Mouse (Mus musculus) hindbrain, embryonic 14.5 days (tissue): ENCODE results near the gene Plekhh1. TPM values are rescaled to one million over a fixed set of nuclear protein-coding genes. Genes with fewer than 3 reads are reported as not detected.

Experiments used
- ATAC-seq: fragments of 200-750 bp; cut with Nextera tagmentation; 2 replicates; pipeline ENCODE4 v1.8.0; 2017; ENCODE audit warnings: moderate number of reproducible peaks, mild to moderate bottlenecking, moderate TSS enrichment, moderate library complexity; ENCODE audit not compliant: low FRiP score
- DNase-seq: peaks from one replicate; pipeline ENCODE4 v3.0.0-alpha.2; 2015; ENCODE audit warnings: low spot score
- H3K27ac ChIP-seq: fragments of 300-500 bp; sonication (generic); 2 replicates; pipeline ENCODE4 v1.5.1; 2014; ENCODE audit warnings: mild to moderate bottlenecking, moderate library complexity
- H3K27me3 ChIP-seq: fragments of 300-500 bp; sonication (generic); 2 replicates; pipeline ENCODE4 v1.6.1; 2014; ENCODE audit warnings: mild to moderate bottlenecking, low read length, mixed read lengths; ENCODE audit not compliant: control insufficient read depth, insufficient read depth
- H3K36me3 ChIP-seq: fragments of 300-500 bp; sonication (generic); replicated peaks from 2 replicates; pipeline ENCODE4 v1.6.1; 2014; ENCODE audit not compliant: control insufficient read depth, insufficient read depth
- H3K4me1 ChIP-seq: fragments of 300-500 bp; sonication (generic); replicated peaks from 2 replicates; pipeline ENCODE4 v1.6.1; 2014; ENCODE audit warnings: antibody characterized with exemption, low read length, mixed read lengths; ENCODE audit not compliant: control insufficient read depth, insufficient read depth
- H3K4me2 ChIP-seq: fragments of 300-500 bp; sonication (generic); replicated peaks from 2 replicates; pipeline ENCODE4 v1.6.1; 2014; ENCODE audit warnings: mild to moderate bottlenecking, moderate library complexity
- H3K4me3 ChIP-seq: fragments of 300-500 bp; sonication (generic); replicated peaks from 2 replicates; pipeline ENCODE4 v1.5.1; 2014; ENCODE audit warnings: mild to moderate bottlenecking, low read length
- H3K9ac ChIP-seq: fragments of 300-500 bp; sonication (generic); 2 replicates; pipeline ENCODE4 v1.6.1; 2014
- H3K9me3 ChIP-seq: fragments of 300-500 bp; sonication (generic); 2 replicates; pipeline ENCODE4 v1.6.1; 2016; ENCODE audit warnings: low read length; ENCODE audit not compliant: control insufficient read depth
- WGBS: fragments of 180-500 bp; shearing (Covaris S2); extraction: QIAGEN DNeasy Blood & Tissue Kit; methylation state at CpG from one replicate; pipeline ENCODE4 v1.1.7; 2014; 5-methylcytosine and 5-hydroxymethylcytosine counted together
- polyA plus RNA-seq: library from polyadenylated mRNA; unstranded; fragments of >200 nt; fragmentation: Nextera tagmentation; extraction: Ambion mirVana; gene quantifications from 2 replicates; pipeline ENCODE4 v1.2.1, GENCODE M21; 2014

Plekhh1 gene
- polyA plus RNA-seq, 1 experiment from 2014 or later: 2.8 TPM

GRCm38 (mm10) chr12:79060766-79061652, 32.0 kb downstream of the Plekhh1 start:
- no peak for DNase-seq

GRCm38 (mm10) chr12:79064451-79064850, 35.5 kb downstream of the Plekhh1 start:
- Histone ChIP-seq H3K4me2 (no peak overlapping the region), H3K36me3 (peaks cover 36% of the 10 kb centered on the region), H3K4me3 (no peak overlapping the region), H3K27me3 (no peaks in the 10 kb centered on the region), H3K9me3 (no peaks in the 10 kb centered on the region), H3K4me1 (no peaks in the 10 kb centered on the region), H3K27ac (no peak overlapping the region), H3K9ac (no peak overlapping the region)
- DNase-seq (no peak), ATAC-seq (no peak)
- 91% methylated on average over 13 of the region's 13 CpGs for WGBS

More at GRCm38 (mm10) chr12:79060766-79061652, 32.0 kb downstream of the Plekhh1 start:
- Histone ChIP-seq H3K9me3 (no peaks in the 10 kb centered on the region), H3K36me3 (peaks cover 15% of the 10 kb centered on the region), H3K4me2 (no peak overlapping the region), H3K27ac (no peak overlapping the region), H3K4me1 (no peaks in the 10 kb centered on the region), H3K4me3 (no peak overlapping the region), H3K9ac (no peak overlapping the region), H3K27me3 (no peaks in the 10 kb centered on the region)
- 84% methylated on average over 7 of the region's 7 CpGs for WGBS
- no peak for ATAC-seq

DNA sequence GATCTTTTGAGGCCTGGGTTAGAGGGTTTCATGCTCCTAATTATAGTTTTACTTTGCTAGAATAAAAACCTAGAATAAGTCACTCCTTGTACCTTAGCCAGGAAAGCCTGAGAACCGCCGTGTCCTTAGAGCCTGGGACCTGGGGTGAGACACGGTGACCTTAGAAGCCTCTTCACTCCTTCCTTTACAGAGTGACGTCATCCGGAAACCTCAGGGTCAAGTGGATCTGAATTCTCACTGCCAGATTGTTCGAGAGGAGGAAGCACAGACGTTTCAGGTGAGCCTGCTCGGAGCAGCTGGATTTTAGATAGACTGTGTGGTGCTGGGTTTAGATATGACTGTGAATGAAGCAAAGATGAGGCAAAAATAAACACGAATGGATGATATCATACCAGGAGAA, 37.5 kb downstream of the Plekhh1 start:
- H3K4me1 ChIP-seq: no peaks in the 10 kb centered on the region
- no peaks in the 10 kb centered on the region for H3K9me3 ChIP-seq
- H3K9ac ChIP-seq: no peak overlapping the region
- DNase-seq (no peak), ATAC-seq (no peak)
- H3K27ac ChIP-seq: no peak overlapping the region
- no peaks in the 10 kb centered on the region for H3K27me3 ChIP-seq
- no peak overlapping the region for H3K4me2 ChIP-seq
- H3K36me3 ChIP-seq: peaks cover 41% of the 10 kb centered on the region
- 89% methylated on average over 9 of the region's 9 CpGs for WGBS
- no peak overlapping the region for H3K4me3 ChIP-seq

- no peaks in the 10 kb centered on the region for H3K9me3 ChIP-seq
- no peak overlapping the region for H3K4me2 ChIP-seq
- H3K4me3 ChIP-seq: no peak overlapping the region
- peaks cover 41% of the 10 kb centered on the region for H3K36me3 ChIP-seq
- DNase-seq (no peak), ATAC-seq (no peak)
- no peaks in the 10 kb centered on the region for H3K4me1 ChIP-seq
- H3K27me3 ChIP-seq: no peaks in the 10 kb centered on the region
- no peak overlapping the region for H3K27ac ChIP-seq
- H3K9ac ChIP-seq: no peak overlapping the region
- 91% methylated on average over 5 of the region's 5 CpGs for WGBS
These were observed 38.6 kb downstream of the Plekhh1 start for GRCm38 (mm10) chr12:79067526-79067925.

- Histone ChIP-seq H3K36me3 (peaks cover 45% of the 10 kb centered on the region), H3K4me1 (no peaks in the 10 kb centered on the region), H3K9ac (no peak overlapping the region), H3K4me3 (no peak overlapping the region), H3K27ac (no peak overlapping the region), H3K27me3 (no peaks in the 10 kb centered on the region), H3K4me2 (no peak overlapping the region), H3K9me3 (no peaks in the 10 kb centered on the region)
- 91% methylated on average over 11 of the region's 11 CpGs for WGBS
- DNase-seq: no peak
- ATAC-seq: no peak
These were observed 39.3 kb downstream of the Plekhh1 start for GRCm38 (mm10) chr12:79068306-79068705.

- Histone ChIP-seq H3K27ac (no peak overlapping the region), H3K4me3 (no peak overlapping the region), H3K4me2 (no peak overlapping the region), H3K9me3 (no peaks in the 10 kb centered on the region), H3K27me3 (no peaks in the 10 kb centered on the region), H3K4me1 (no peaks in the 10 kb centered on the region), H3K9ac (no peak overlapping the region), H3K36me3 (peaks cover 47% of the 10 kb centered on the region)
- ATAC-seq (no peak), DNase-seq (no peak)
- WGBS: 89% methylated on average over 6 of the region's 6 CpGs
These were observed 40.2 kb downstream of the Plekhh1 start for GRCm38 (mm10) chr12:79069187-79069608.

- no peaks in the 10 kb centered on the region for H3K9me3 ChIP-seq
- DNase-seq (no peak), ATAC-seq (no peak)
- H3K27ac ChIP-seq: no peak overlapping the region
- 85% methylated on average over 6 of the region's 6 CpGs for WGBS
- H3K27me3 ChIP-seq: no peaks in the 10 kb centered on the region
- no peak overlapping the region for H3K4me3 ChIP-seq
- peaks cover 47% of the 10 kb centered on the region for H3K36me3 ChIP-seq
- no peaks in the 10 kb centered on the region for H3K4me1 ChIP-seq
- no peak overlapping the region for H3K9ac ChIP-seq
- H3K4me2 ChIP-seq: no peak overlapping the region
These were observed 41.0 kb downstream of the Plekhh1 start for GRCm38 (mm10) chr12:79069916-79070315.

DNA sequence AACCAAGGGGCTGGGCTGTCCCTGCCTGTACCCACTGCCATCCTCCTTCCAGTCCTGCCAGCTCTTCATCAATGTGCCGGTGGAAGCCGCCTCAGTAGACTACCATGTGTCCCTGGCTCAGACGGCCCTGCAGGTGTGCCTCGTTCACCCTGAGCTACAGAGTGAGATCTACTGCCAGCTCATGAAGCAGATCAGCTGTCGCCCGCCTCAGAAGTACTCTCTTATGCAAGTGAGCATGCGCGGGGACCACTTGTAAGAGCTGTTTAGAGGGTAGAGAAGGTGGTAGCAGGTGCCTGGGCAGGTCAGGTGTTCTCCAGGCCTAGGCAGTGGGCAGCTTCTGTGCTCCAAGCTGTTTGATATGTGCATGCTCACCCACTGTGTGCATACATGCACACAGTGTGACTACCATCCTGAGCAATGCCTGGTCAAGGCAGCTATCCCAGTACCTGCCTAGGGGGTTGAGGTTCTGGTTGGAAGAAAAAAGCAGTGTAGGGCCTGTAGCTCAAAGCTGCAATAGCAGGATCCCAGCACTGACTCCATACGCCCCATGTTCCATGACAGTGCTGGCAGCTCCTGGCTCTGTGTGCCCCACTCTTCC, 41.9 kb downstream of the Plekhh1 start:
- peaks cover 56% of the 10 kb centered on the region for H3K36me3 ChIP-seq
- WGBS: 88% methylated on average over 9 of the region's 9 CpGs
- ATAC-seq: no peak

DNA sequence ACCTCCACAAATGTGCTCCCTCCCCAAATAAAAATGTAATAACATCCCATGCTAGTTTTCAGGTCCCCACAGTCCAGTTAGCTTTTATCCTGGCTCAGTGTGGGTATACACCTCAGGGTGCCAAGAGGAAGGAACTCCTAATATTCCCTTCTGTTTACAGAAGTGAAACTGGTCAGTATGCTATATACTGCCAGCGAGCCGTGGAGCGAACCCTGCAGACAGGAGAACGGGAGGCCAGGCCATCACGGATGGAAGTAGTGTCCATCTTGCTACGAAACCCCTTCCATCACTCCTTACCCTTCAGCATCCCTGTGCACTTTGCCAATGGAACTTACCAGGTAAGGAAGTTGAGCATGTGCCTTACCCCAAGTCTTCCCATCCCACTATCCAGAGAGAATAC, 43.6 kb downstream of the Plekhh1 start:
- Histone ChIP-seq H3K36me3 (peaks cover 63% of the 10 kb centered on the region), H3K4me1 (no peaks in the 10 kb centered on the region), H3K27me3 (no peaks in the 10 kb centered on the region), H3K9ac (no peak overlapping the region), H3K4me2 (no peak overlapping the region), H3K27ac (no peak overlapping the region), H3K4me3 (no peak overlapping the region), H3K9me3 (no peaks in the 10 kb centered on the region)
- DNase-seq (no peak), ATAC-seq (no peak)
- 94% methylated on average over 6 of the region's 6 CpGs for WGBS

More for the DNA sequence above, 41.9 kb downstream of the Plekhh1 start:
- no peak overlapping the region for H3K9ac ChIP-seq
- H3K27ac ChIP-seq: no peak overlapping the region
- no peak overlapping the region for H3K4me2 ChIP-seq
- H3K4me3 ChIP-seq: no peak overlapping the region
- no peak for DNase-seq
- H3K4me1 ChIP-seq: no peaks in the 10 kb centered on the region
- no peaks in the 10 kb centered on the region for H3K27me3 ChIP-seq
- no peaks in the 10 kb centered on the region for H3K9me3 ChIP-seq
